23 mouse cellular contexts compared by ENCODE assay signal in genomic region chr2:70876251-70876650, GRCm38 (mm10). TPM values are rescaled to one million over a fixed set of nuclear protein-coding genes. Genes with fewer than 3 reads are reported as not detected.
DNase-seq lines count a peak whose midpoint lies in the region; ATAC-seq and TF ChIP-seq lines count a peak whose summit lies in the region.
"Had no signal": no experiment of that assay in that cellular context is flagged by ENCODE, and none has a peak within 500 bp of the region (broad histone marks: within the 10 kb centered on the region; RNA-seq: fewer than 3 reads in every experiment).

No protein-coding gene starts in this region.

- TF ChIP-seq CTCF in thymus, adult 2 months (IDR thresholded peaks at IDR 0.05; ENCODE audit: borderline replicate concordance, control insufficient read depth, extremely low read depth, insufficient read depth, low read length, poor library complexity): no peak

- ATAC-seq in CD4-positive, CD25-positive, alpha-beta regulatory T cell, adult 4 months: no peak
- ATAC-seq in frontal cortex, adult (ENCODE audit: low TSS enrichment): no peak
- ATAC-seq: forebrain, embryonic 15.5 days; hindbrain, postnatal 0 days; Patski had no signal

- no peak for TF ChIP-seq POLR2A in thymus, adult 2 months (IDR thresholded peaks at IDR 0.05; ENCODE audit: control insufficient read depth, extremely low read depth, insufficient read depth, low read length, poor library complexity)

- H3K27me3 ChIP-seq in thymus, adult 2 months (ENCODE audit: control insufficient read depth, insufficient read depth, low read length): no peaks in the 10 kb centered on the region
- H3K27me3 ChIP-seq: embryonic facial prominence, embryonic 12.5 days; forebrain, embryonic 15.5 days; hindbrain, embryonic 12.5 days; Patski had no signal

- DNase-seq in CD4-positive, CD25-positive, alpha-beta regulatory T cell, adult 2 months (ENCODE audit: low read depth, low spot score): peak; percentile 32
- DNase-seq in thymus, adult 2 months: peak; percentile 57
- peak; percentile 55 for DNase-seq in thymus, postnatal 25 days
- no peak for DNase-seq in adrenal gland, postnatal 4 days (ENCODE audit: low spot score in 2 of 2)
- DNase-seq in left cerebral cortex, postnatal 10 days (ENCODE audit: extremely low spot score in 1 of 2, low spot score in 2 of 2): no peak
- DNase-seq: adrenal gland, adult 8-10 months; adrenal gland, postnatal 36 days; B cell, adult 2 months; cerebellum, adult 11 months; cerebellum, adult 9-10 months; cerebellum, postnatal 25 days; gastrocnemius, postnatal 10 days; heart, adult 18-20 months; heart, postnatal 10 days; heart, postnatal 4 days had no signal

- intact Hi-C loops in left cerebral cortex, postnatal 10 days (cut with DNase I): no loop called here

- no peaks in the 10 kb centered on the region for H3K36me3 ChIP-seq in thymus, adult 2 months (ENCODE audit: control insufficient read depth, insufficient read depth, low read length)
- H3K36me3 ChIP-seq: embryonic facial prominence, embryonic 12.5 days; forebrain, embryonic 15.5 days; heart, embryonic 10.5 days; hindbrain, embryonic 12.5 days had no signal

- H3K4me1 ChIP-seq in thymus, adult 2 months (replicated peaks; ENCODE audit: control insufficient read depth, insufficient read depth, low read length): peaks cover 19% of the 10 kb centered on the region
- H3K4me1 ChIP-seq: embryonic facial prominence, embryonic 12.5 days; forebrain, embryonic 15.5 days had no signal

- no peak overlapping the region for H3K4me3 ChIP-seq in thymus, adult 2 months (ENCODE audit: control insufficient read depth, insufficient read depth, low read length)
- H3K4me3 ChIP-seq: embryonic facial prominence, embryonic 12.5 days; forebrain, embryonic 15.5 days; heart, embryonic 10.5 days; hindbrain, embryonic 12.5 days had no signal

- WGBS in thymus, adult 2 months: 15% methylated on average over 5 of the region's 5 CpGs

- H3K27ac ChIP-seq in thymus, adult 2 months (ENCODE audit: control insufficient read depth, insufficient read depth, low read length): no peak overlapping the region
- H3K27ac ChIP-seq: embryonic facial prominence, embryonic 12.5 days; forebrain, embryonic 15.5 days; heart, embryonic 10.5 days; hindbrain, embryonic 12.5 days; hindbrain, postnatal 0 days had no signal

RNA-seq across cellular contexts. Expression of gene Tlk1, which starts 50.7 kb away (rescaled TPM):
- polyA plus RNA-seq in CD4-positive, CD25-positive, alpha-beta regulatory T cell, adult 4 months (2017; shearing (Covaris generic)): 10 to 100 TPM; 41.7 to 42.6 TPM
- 24.6 and 25.4 TPM in 2 replicates for polyA plus RNA-seq in thymus, adult 2 months (2012; rRNA removed)
- total RNA-seq in adrenal gland, postnatal 4 days (2021): 10 to 100 TPM; 77.1 to 85.2 TPM
- total RNA-seq in left cerebral cortex, postnatal 10 days (2021): 10 to 100 TPM; 89.3 to 92.4 TPM

Comparison
In these comparisons a context has a peak if more than half of its experiments do, and no peak if none do; other contexts are left out.
1. DNase-seq: peak in CD4-positive, CD25-positive, alpha-beta regulatory T cell, adult 2 months (single experiment), thymus, adult 2 months (single experiment) and thymus, postnatal 25 days (single experiment); none in adrenal gland, postnatal 4 days (0 of 2) and left cerebral cortex, postnatal 10 days (0 of 2).